Mouse (Mus musculus) C2C12 (cell line): ENCODE measurements around the gene Fam217a.

Experiments used
- CEBPB ChIP-seq: IDR thresholded peaks from one replicate; pipeline ENCODE4 v1.6.1; 2011; ENCODE audit warnings: low read depth, mild to moderate bottlenecking, control low read depth, moderate library complexity
- CTCF ChIP-seq: IDR thresholded peaks from one replicate; pipeline ENCODE4 v1.5.1; 2011; ENCODE audit not compliant: control insufficient read depth, insufficient read depth, insufficient read length
- FOSL1 ChIP-seq: IDR thresholded peaks from one replicate; pipeline ENCODE4 v1.8.0; 2011; ENCODE audit warnings: mild to moderate bottlenecking, low read length; ENCODE audit not compliant: poor library complexity, insufficient read depth, severe bottlenecking
- MAX ChIP-seq: IDR thresholded peaks from one replicate; pipeline ENCODE4 v1.6.1; 2011; ENCODE audit warnings: mild to moderate bottlenecking, control low read depth
- MYOD1 ChIP-seq: IDR thresholded peaks from one replicate; pipeline ENCODE4 v1.6.1; 2011; ENCODE audit warnings: low read depth; ENCODE audit not compliant: control insufficient read depth, insufficient read length
- MYOG ChIP-seq: IDR thresholded peaks from one replicate; pipeline ENCODE4 v1.6.1; 2011; ENCODE audit not compliant: control insufficient read depth, insufficient read length; ENCODE audit errors: extremely low read depth
- USF1 ChIP-seq: IDR thresholded peaks from one replicate; pipeline ENCODE4 v1.6.1; 2011; ENCODE audit warnings: low read depth, mild to moderate bottlenecking, control low read depth, moderate library complexity

- no peak for TF ChIP-seq CTCF
- no peak for TF ChIP-seq FOSL1
- TF ChIP-seq USF1, result no peak
- TF ChIP-seq MAX, result no peak
- no peak for TF ChIP-seq CEBPB
- no peak for TF ChIP-seq MYOG
- no peak for TF ChIP-seq MYOD1
Observed at GRCm38 (mm10) chr13:34916520-34917167, 7.5 kb downstream of the Fam217a start.
